Mouse (Mus musculus): ENCODE measurements around the gene Ascl1. TPM values are rescaled to one million over a fixed set of nuclear protein-coding genes. Genes with fewer than 3 reads are reported as not detected.

Gene Ascl1
- total RNA-seq (2023) = not detected in 4 replicates

GRCm38 (mm10) chr10:87493576-87493975 is at the start of gene Ascl1:
Gene Ascl1, minus strand, starts transcription at chr10:87493660.

GRCm38 (mm10) chr10:87521646-87522045 is 28.2 kb upstream of the Ascl1 start, which contains the start of gene Pah:
Gene Pah, plus strand, starts transcription at chr10:87521795.

Other genes starting within 250 kb of the Ascl1 start
- gene Pah, start 28.1 kb upstream of the Ascl1 start, total RNA-seq (2023) = not detected in 4 replicates